Mouse (Mus musculus) neural tube, embryonic 15.5 days (tissue): ENCODE measurements around the gene Hif3a. TPM values are rescaled to one million over a fixed set of nuclear protein-coding genes. Genes with fewer than 3 reads are reported as not detected.
"Not testable (repeated sequence)": the region's sequence is repeated elsewhere in the genome, so short reads cannot be mapped to it uniquely, and the experiment has no call there.

Experiments used
- ATAC-seq: fragments of 200-750 bp; cut with Nextera tagmentation; 2 replicates; pipeline ENCODE4 v1.8.0; 2017; ENCODE audit warnings: mild to moderate bottlenecking, moderate TSS enrichment, moderate library complexity; ENCODE audit not compliant: low FRiP score
- H3K27ac ChIP-seq: fragments of 300-500 bp; sonication (generic); replicated peaks from 2 replicates; pipeline ENCODE4 v1.5.1; 2015; ENCODE audit warnings: mild to moderate bottlenecking, inconsistent platforms
- H3K27me3 ChIP-seq: fragments of 300-500 bp; sonication (generic); replicated peaks from 2 replicates; pipeline ENCODE4 v1.6.1; 2015; ENCODE audit warnings: inconsistent platforms
- H3K36me3 ChIP-seq: fragments of 300-500 bp; sonication (generic); 2 replicates; pipeline ENCODE4 v1.6.1; 2015; ENCODE audit warnings: inconsistent platforms
- H3K4me1 ChIP-seq: fragments of 300-500 bp; sonication (generic); 2 replicates; pipeline ENCODE4 v1.6.1; 2015; ENCODE audit warnings: inconsistent platforms
- H3K4me2 ChIP-seq: fragments of 300-500 bp; sonication (generic); 2 replicates; pipeline ENCODE4 v1.6.1; 2015; ENCODE audit warnings: inconsistent platforms, mild to moderate bottlenecking, moderate library complexity
- H3K4me3 ChIP-seq: fragments of 300-500 bp; sonication (generic); replicated peaks from 2 replicates; pipeline ENCODE4 v1.5.1; 2015; ENCODE audit warnings: mild to moderate bottlenecking, inconsistent platforms
- H3K9ac ChIP-seq: fragments of 300-500 bp; sonication (generic); replicated peaks from 2 replicates; pipeline ENCODE4 v1.6.1; 2015; ENCODE audit warnings: mild to moderate bottlenecking, inconsistent platforms
- H3K9me3 ChIP-seq: fragments of 300-500 bp; sonication (generic); replicated peaks from 2 replicates; pipeline ENCODE4 v1.6.1; 2016; ENCODE audit warnings: inconsistent platforms
- WGBS: fragments of 180-500 bp; shearing (Covaris S2); methylation state at CpG from one replicate; pipeline ENCODE4 v1.1.7; 2015; ENCODE audit warnings: mixed read lengths; 5-methylcytosine and 5-hydroxymethylcytosine counted together
- polyA plus RNA-seq: library from polyadenylated mRNA; unstranded; fragments of >200 nt; fragmentation: Nextera tagmentation; extraction: Ambion mirVana; gene quantifications from 2 replicates; pipeline ENCODE4 v1.2.1, GENCODE M21; 2015

Hif3a gene
- 5.3 and 11.7 TPM in 2 replicates for polyA plus RNA-seq

GRCm38 (mm10) chr7:17062389-17062788 lies at the start of gene Hif3a:
Hif3a (minus strand) TSS chr7:17062427.
- Histone ChIP-seq H3K36me3 (no peaks in the 10 kb centered on the region), H3K4me2 (peak within 1 kb of the TSS; percentile 77), H3K9me3 (no peaks in the 10 kb centered on the region), H3K4me1 (peaks cover 48% of the 10 kb centered on the region), H3K4me3 (peak within 1 kb of the TSS; percentile 50), H3K27ac (peak within 1 kb of the TSS; percentile 79), H3K27me3 (peaks cover 6% of the 10 kb centered on the region; the same call in 1 of the 2 replicates), H3K9ac (peak within 1 kb of the TSS; percentile 51)
- ATAC-seq, result peak; percentile 90
- WGBS, result 2% methylated on average over 15 of the region's 15 CpGs

DNA sequence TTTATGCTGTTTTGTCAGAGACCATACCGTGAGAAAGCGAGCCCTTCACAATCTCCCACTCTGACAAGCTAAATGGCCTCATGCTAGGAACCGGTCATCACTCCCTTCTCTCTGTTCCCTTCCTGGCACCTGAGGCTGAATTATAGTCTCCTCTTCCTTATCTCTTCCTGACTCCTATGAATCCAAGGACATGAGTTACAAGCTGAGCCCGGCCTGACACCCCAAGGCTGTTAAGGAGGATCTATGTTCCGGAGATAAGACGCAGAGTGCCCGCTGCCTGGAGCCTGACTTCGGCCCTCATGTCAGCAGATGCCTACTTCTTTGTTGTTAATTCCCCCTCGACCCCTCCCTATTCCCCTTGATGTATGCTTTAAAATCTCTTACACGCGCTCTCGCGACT lies 39.4 kb upstream of the Hif3a start:
- H3K9ac ChIP-seq, H3K4me2 ChIP-seq: not testable (repeated sequence)
- 88% methylated on average over 13 of the region's 13 CpGs for WGBS

GRCm38 (mm10) chr7:17091280-17091679 lies 29.1 kb upstream of the Hif3a start:
- Histone ChIP-seq H3K9me3 (no peaks in the 10 kb centered on the region), H3K27me3 (no peaks in the 10 kb centered on the region), H3K27ac (no peak overlapping the region), H3K4me1 (no peaks in the 10 kb centered on the region), H3K36me3 (no peaks in the 10 kb centered on the region), H3K9ac (no peak overlapping the region), H3K4me3 (no peak overlapping the region), H3K4me2 (no peak overlapping the region)
- no peak for ATAC-seq
- WGBS, result 12% methylated on average over 1 of the region's 1 CpGs

More for the DNA sequence above, 39.4 kb upstream of the Hif3a start:
- H3K4me3 ChIP-seq, H3K27me3 ChIP-seq, ATAC-seq, H3K4me1 ChIP-seq, H3K27ac ChIP-seq, H3K9me3 ChIP-seq, H3K36me3 ChIP-seq: not testable (repeated sequence)

DNA sequence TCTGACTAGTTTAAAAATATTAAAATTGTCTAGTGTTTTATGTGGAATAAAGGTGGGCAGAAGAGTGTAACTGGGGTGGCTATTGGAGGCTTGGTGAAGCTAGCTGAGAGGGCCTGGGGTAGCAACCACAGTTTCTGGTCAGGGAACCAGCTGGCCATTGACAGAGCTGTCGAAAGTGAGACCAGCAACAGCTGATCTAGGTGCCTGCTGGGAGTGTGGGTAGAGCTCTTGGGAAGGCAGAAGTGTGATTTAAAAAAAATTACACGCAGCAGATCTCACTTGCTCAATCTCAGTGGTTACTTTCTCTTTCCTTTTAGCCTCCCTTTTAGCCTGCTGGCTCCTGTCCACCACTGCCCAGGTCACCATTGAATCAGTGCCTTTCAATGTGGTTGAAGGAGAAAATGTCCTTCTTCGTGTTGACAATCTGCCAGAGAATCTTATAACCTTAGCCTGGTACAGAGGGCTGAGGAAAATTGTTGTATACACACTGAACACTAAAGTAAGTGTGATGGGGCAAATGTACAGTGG lies 27.9 kb upstream of the Hif3a start:
- H3K27me3 ChIP-seq, result no peaks in the 10 kb centered on the region
- H3K4me1 ChIP-seq, result no peaks in the 10 kb centered on the region
- H3K27ac ChIP-seq, result no peak overlapping the region
- H3K9me3 ChIP-seq, result no peaks in the 10 kb centered on the region
- no peak for ATAC-seq
- no peak overlapping the region for H3K9ac ChIP-seq
- no peak overlapping the region for H3K4me3 ChIP-seq
- 67% methylated on average over 3 of the region's 3 CpGs for WGBS
- no peaks in the 10 kb centered on the region for H3K36me3 ChIP-seq
- H3K4me2 ChIP-seq, result no peak overlapping the region

GRCm38 (mm10) chr7:17087731-17088130 lies 25.5 kb upstream of the Hif3a start:
- Histone ChIP-seq H3K4me1 (no peaks in the 10 kb centered on the region), H3K9me3 (no peaks in the 10 kb centered on the region), H3K36me3 (no peaks in the 10 kb centered on the region), H3K27me3 (no peaks in the 10 kb centered on the region), H3K9ac (no peak overlapping the region), H3K27ac (no peak overlapping the region), H3K4me3 (no peak overlapping the region), H3K4me2 (no peak overlapping the region)
- WGBS, result 84% methylated on average over 3 of the region's 3 CpGs
- no peak for ATAC-seq

GRCm38 (mm10) chr7:17082766-17083165 lies 20.5 kb upstream of the Hif3a start:
- WGBS, result 91% methylated on average over 4 of the region's 4 CpGs
- H3K4me3 ChIP-seq, result no peak overlapping the region
- H3K27ac ChIP-seq, result no peak overlapping the region
- no peak overlapping the region for H3K4me2 ChIP-seq
- H3K27me3 ChIP-seq, result no peaks in the 10 kb centered on the region
- H3K4me1 ChIP-seq, result no peaks in the 10 kb centered on the region
- H3K9me3 ChIP-seq, result no peaks in the 10 kb centered on the region; the same call in 1 of the 2 replicates
- H3K9ac ChIP-seq, result no peak overlapping the region
- ATAC-seq, result no peak
- no peaks in the 10 kb centered on the region for H3K36me3 ChIP-seq

DNA sequence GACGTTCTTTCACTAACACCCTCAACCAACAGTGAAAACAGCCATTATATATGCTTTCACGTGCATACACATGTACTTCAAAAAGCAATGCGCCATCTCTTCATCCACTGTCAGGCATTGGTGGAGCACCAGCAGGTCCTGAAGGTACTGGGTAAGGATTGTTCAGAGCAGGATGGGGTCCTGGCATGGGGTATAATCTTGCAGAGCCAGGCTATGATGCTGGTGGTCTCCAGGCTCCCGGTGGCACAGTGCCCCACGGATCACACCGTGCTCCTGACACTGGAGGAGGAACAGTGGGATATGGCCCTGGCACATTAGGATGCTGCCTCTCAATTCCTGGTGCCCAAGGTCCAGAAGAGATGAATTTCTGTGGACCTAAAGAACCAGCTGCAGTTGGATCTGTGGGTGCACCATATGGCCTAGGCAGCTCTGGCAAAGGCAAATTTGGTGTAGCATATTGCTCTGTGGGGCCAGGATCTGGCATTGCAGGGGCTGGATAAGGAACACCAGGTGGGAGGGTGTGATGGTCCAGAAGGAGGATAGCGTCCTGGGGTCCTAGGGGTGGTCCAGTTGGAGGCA lies 15.9 kb upstream of the Hif3a start:
- ATAC-seq, result no peak
- Histone ChIP-seq H3K36me3 (no peaks in the 10 kb centered on the region), H3K4me2 (no peak overlapping the region), H3K9ac (no peak overlapping the region), H3K9me3 (no peaks in the 10 kb centered on the region; the same call in 1 of the 2 replicates), H3K4me3 (no peak overlapping the region), H3K27me3 (no peaks in the 10 kb centered on the region), H3K27ac (no peak overlapping the region), H3K4me1 (no peaks in the 10 kb centered on the region)
- WGBS, result 85% methylated on average over 7 of the region's 7 CpGs

DNA sequence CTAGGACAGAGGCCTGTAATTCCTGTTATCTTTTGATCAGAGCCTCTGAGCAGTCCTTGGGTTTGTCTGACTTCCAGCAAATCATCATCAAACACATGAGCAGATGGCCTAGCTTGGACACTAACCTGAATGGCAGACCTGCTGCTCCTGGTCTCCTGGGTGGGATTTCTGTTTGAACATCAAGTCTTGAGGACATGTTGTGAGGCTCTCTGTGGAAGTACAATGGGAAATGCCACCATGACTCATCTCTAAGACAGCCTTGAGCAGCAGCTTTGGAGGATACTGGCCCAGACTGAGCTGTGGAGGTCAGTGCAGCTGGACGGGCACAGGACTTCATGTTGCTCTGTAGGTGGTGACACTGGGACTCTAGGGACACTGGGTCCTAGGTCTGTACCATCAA lies 14.3 kb upstream of the Hif3a start:
- H3K9me3 ChIP-seq, result no peaks in the 10 kb centered on the region; the same call in 1 of the 2 replicates
- no peak overlapping the region for H3K27ac ChIP-seq
- H3K4me2 ChIP-seq, result no peak overlapping the region
- WGBS, result 95% methylated on average over 1 of the region's 1 CpGs
- no peaks in the 10 kb centered on the region for H3K4me1 ChIP-seq
- no peaks in the 10 kb centered on the region for H3K27me3 ChIP-seq
- H3K9ac ChIP-seq, result no peak overlapping the region
- no peaks in the 10 kb centered on the region for H3K36me3 ChIP-seq
- no peak overlapping the region for H3K4me3 ChIP-seq
- ATAC-seq, result no peak

- no peaks in the 10 kb centered on the region; the same call in 1 of the 2 replicates for H3K9me3 ChIP-seq
- peak; percentile 91 for ATAC-seq
- WGBS, result 65% methylated on average over 23 of the region's 23 CpGs
- no peaks in the 10 kb centered on the region for H3K36me3 ChIP-seq
- H3K27ac ChIP-seq, result no peak within 1 kb of the TSS
- peak within 1 kb of the TSS; percentile 13 for H3K4me3 ChIP-seq
- no peaks in the 10 kb centered on the region for H3K27me3 ChIP-seq
- H3K4me1 ChIP-seq, result no peaks in the 10 kb centered on the region
- peak within 1 kb of the TSS; percentile 40 for H3K4me2 ChIP-seq
- H3K9ac ChIP-seq, result 0 out of 2 replicates have a peak within 1 kb of the TSS, but pooled peaks have one; percentile 14
These were observed 11.8 kb upstream of the Hif3a start, which contains the start of gene Psg16 for GRCm38 (mm10) chr7:17073904-17074615. Psg16 (plus strand) TSS chr7:17074040.

GRCm38 (mm10) chr7:17073513-17073903 lies 11.3 kb upstream of the Hif3a start:
- Histone ChIP-seq H3K36me3 (no peaks in the 10 kb centered on the region), H3K27ac (no peak overlapping the region), H3K4me3 (no peak overlapping the region), H3K4me2 (no peak overlapping the region), H3K9me3 (no peaks in the 10 kb centered on the region), H3K4me1 (no peaks in the 10 kb centered on the region), H3K9ac (no peak overlapping the region), H3K27me3 (no peaks in the 10 kb centered on the region)
- 62% methylated on average over 5 of the region's 5 CpGs for WGBS
- ATAC-seq, result peak; percentile 45; the same call in 1 of the 2 replicates

DNA sequence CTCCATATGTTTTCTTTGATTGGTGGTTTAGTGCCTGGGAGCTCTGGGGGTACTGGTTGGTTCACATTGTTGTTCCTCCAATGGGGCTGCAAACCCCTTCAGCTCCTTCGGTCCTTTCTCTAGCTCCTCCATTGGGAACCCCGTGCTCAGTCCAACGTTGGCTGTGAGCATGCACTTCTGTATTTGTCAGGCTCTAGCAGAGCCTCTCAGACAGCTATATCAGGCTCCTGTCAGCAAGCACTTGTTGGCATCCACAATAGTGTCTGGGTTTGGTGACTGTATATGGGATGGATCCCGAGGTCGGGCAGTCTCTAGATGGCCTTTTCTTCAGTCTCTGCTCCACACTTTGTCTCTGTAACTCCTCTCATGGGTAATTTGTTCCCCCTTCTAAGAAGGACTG lies 5.4 kb upstream of the Hif3a start:
- H3K4me3 ChIP-seq, H3K4me2 ChIP-seq, H3K27ac ChIP-seq, H3K27me3 ChIP-seq, H3K9me3 ChIP-seq, H3K36me3 ChIP-seq, H3K4me1 ChIP-seq, H3K9ac ChIP-seq, ATAC-seq: not testable (repeated sequence)
- 68% methylated on average over 5 of the region's 5 CpGs for WGBS

GRCm38 (mm10) chr7:17067000-17067399 lies 4.8 kb upstream of the Hif3a start:
- H3K4me1 ChIP-seq, result peaks cover 10% of the 10 kb centered on the region
- H3K9me3 ChIP-seq, result no peaks in the 10 kb centered on the region
- H3K4me2 ChIP-seq, result no peak overlapping the region
- H3K36me3 ChIP-seq, result no peaks in the 10 kb centered on the region
- no peak overlapping the region for H3K9ac ChIP-seq
- ATAC-seq, result no peak
- H3K27me3 ChIP-seq, result peaks cover 6% of the 10 kb centered on the region; the same call in 1 of the 2 replicates
- H3K4me3 ChIP-seq, result no peak overlapping the region
- H3K27ac ChIP-seq, result no peak overlapping the region
